Mouse (Mus musculus) embryonic stem cell, embryonic (primary cell): ENCODE measurements around the gene Pias1.

Source experiments
- CTCF ChIA-PET, 4 experiments: fragments of 300-600 bp in 2 of 4; fragments of 350-600 bp in 2 of 4; sonication (Branson Sonifier 250); formaldehyde crosslinking; loops; one replicate each; lab custom pipeline; 2022; ENCODE audit warnings: inconsistent platforms in 2 of 4; lab: Charles Lee
- POLR2A ChIA-PET, 4 experiments: fragments of 300-600 bp in 2 of 4; fragments of 350-600 bp in 2 of 4; sonication (Branson Sonifier 250); formaldehyde crosslinking; loops; one replicate each; lab custom pipeline; 2022; ENCODE audit warnings: antibody characterized with exemption in 4 of 4, inconsistent platforms in 1 of 4; lab: Charles Lee

Gene Pias1

GRCm38 (mm10) chr9:62847694-62848093 is 140.0 kb downstream of the Pias1 start:
- POLR2A ChIA-PET = interaction anchor here (0.6 to 53.0 kb wide), 24 partner anchors 9 to 284 kb away, joined by 3 to 2072 read pairs (median 5); partner anchors contain the start of genes Calml4 (in 2 of the 4), Cln6 (in 2 of the 4) and Fem1b (in 2 of the 4)
- CTCF ChIA-PET = interaction anchor here (0.5 to 2.4 kb wide), 103 partner anchors 9 to 432 kb away, joined by 3 to 37 read pairs (median 4); partner anchors contain the start of genes Calml4 (in 2 of the 4), Cln6 (in 2 of the 4) and Fem1b (in 1 of the 4)

DNA sequence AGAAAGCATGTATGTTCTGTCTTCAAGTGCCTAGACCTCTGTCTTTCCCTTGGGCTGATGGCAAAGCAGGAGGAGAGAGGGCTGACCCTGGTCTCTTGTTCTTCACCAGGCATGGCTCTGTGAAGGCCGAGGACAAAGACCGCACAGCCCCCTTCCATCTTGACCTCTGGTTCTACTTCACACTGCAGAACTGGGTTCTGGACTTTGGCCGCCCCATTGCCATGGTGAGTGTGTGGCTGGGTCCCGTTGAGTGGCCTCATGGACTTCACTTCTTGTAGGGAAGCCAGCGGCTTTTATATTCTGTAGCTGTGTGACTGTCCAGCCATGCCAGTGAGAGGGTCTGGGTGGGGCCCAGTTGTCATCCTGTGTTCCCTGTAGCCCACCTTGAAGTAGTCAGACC is 143.3 kb downstream of the Pias1 start:
- POLR2A ChIA-PET = interaction anchor here in 2 of 4 experiments (1.0 to 53.0 kb wide), 6 partner anchors 8 to 136 kb away, joined by 4 to 2072 read pairs (median 6); partner anchors contain the start of gene Fem1b (in 2 of the 2)
- CTCF ChIA-PET = interaction anchor here in 2 of 4 experiments (0.7 to 1.8 kb wide), 3 partner anchors 50 to 280 kb away, joined by 3 to 6 read pairs (median 3); no protein-coding TSS in a partner anchor

DNA sequence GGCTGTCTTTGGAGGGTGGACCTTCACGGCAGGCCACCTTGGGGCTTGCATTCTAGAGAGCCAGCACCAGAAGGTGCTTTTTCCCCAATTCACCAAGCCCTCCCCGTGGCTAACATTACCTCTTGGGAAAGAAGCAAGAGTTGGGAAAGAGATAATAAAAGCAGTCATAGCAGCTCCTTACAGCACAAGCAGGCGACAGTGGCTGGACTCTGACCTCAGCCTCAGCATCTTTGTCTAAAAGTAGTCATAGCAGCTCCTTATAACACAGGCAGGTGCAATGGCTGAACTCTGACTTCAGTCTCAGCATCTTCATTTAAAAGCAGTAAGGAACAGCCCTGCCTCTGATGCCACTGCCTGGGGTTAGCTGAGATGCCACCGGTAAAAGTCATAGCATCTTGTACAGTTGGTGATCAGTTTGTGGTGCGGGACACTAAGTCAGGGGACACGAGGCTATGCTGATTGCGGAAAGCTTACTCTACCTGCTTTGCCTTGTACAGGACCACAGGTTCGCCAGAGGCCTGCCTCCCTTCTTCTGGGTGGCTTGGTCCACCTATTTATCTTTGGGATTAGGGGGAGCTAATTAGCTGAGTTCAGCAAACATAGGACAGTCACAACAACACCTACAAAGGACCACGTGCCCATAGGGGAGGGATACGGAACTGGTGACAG is 144.2 kb downstream of the Pias1 start:
- CTCF ChIA-PET = interaction anchor here (0.5 to 1.8 kb wide), 8 partner anchors 14 to 281 kb away, joined by 3 to 6 read pairs (median 3); partner anchors contain the start of gene Calml4 (in 1 of the 4)
- POLR2A ChIA-PET = interaction anchor here (1.0 to 53.0 kb wide), 13 partner anchors 9 to 137 kb away, joined by 3 to 2072 read pairs (median 5); partner anchors contain the start of gene Fem1b (in 2 of the 4)

- POLR2A ChIA-PET = interaction anchor here in 3 of 4 experiments (1.0 to 53.0 kb wide), 22 partner anchors 7 to 716 kb away, joined by 3 to 2072 read pairs (median 6); partner anchors contain the start of genes Fem1b (in 3 of the 3) and Glce (in 1 of the 3)
Measured at GRCm38 (mm10) chr9:62839172-62839770, 148.5 kb downstream of the Pias1 start.

GRCm38 (mm10) chr9:62838506-62839171 is 149.1 kb downstream of the Pias1 start, which contains the start of gene Cln6:
Cln6 (plus strand) TSS chr9:62838785.
- POLR2A ChIA-PET = interaction anchor here (0.6 to 53.0 kb wide), 42 partner anchors 8 to 1041 kb away, joined by 3 to 2072 read pairs (median 3); partner anchors contain the start of genes Fem1b (in 3 of the 4) and Glce (in 1 of the 4)
- CTCF ChIA-PET = interaction anchor here (0.5 to 2.4 kb wide), 16 partner anchors 9 to 873 kb away, joined by 3 to 37 read pairs (median 6); partner anchors contain the start of gene Fem1b (in 1 of the 4)

More at GRCm38 (mm10) chr9:62839172-62839770, 148.5 kb downstream of the Pias1 start:
- CTCF ChIA-PET = interaction anchor here in 2 of 4 experiments (0.5 to 2.4 kb wide), 7 partner anchors 8 to 873 kb away, joined by 3 to 37 read pairs (median 10); partner anchors contain the start of gene Fem1b (in 1 of the 2)

DNA sequence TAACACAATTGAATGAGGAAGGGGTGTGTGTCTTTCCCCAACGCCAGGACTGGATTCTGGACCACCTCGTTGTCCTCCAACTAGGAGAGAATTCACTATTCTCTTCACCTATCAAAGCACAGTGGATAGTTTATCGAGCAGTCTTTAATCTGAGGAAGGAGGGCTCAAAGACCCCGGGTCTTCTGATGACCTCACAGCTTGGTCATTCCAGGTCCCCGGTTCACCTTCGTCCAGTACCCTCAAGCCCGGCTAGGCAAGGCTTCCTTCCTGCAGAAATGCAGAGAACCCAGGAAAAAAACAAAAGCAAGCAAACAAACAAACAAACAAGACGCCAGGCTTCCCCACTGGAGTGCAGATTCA is 149.6 kb downstream of the Pias1 start:
- ChIA-PET POLR2A (interaction anchor here (0.6 to 53.0 kb wide), 42 partner anchors 8 to 1041 kb away, joined by 3 to 2072 read pairs (median 3); partner anchors contain the start of genes Fem1b (in 3 of the 4) and Glce (in 1 of the 4)), CTCF (interaction anchor here (0.6 to 2.4 kb wide), 14 partner anchors 9 to 287 kb away, joined by 3 to 37 read pairs (median 6); partner anchors contain the start of gene Fem1b (in 1 of the 4))

GRCm38 (mm10) chr9:62837611-62838010 is 150.1 kb downstream of the Pias1 start:
- POLR2A ChIA-PET = interaction anchor here (0.6 to 53.0 kb wide), 21 partner anchors 9 to 310 kb away, joined by 3 to 2072 read pairs (median 4); partner anchors contain the start of gene Fem1b (in 3 of the 4)
- CTCF ChIA-PET = interaction anchor here (0.5 to 2.4 kb wide), 13 partner anchors 9 to 286 kb away, joined by 3 to 37 read pairs (median 7); partner anchors contain the start of gene Fem1b (in 1 of the 4)

DNA sequence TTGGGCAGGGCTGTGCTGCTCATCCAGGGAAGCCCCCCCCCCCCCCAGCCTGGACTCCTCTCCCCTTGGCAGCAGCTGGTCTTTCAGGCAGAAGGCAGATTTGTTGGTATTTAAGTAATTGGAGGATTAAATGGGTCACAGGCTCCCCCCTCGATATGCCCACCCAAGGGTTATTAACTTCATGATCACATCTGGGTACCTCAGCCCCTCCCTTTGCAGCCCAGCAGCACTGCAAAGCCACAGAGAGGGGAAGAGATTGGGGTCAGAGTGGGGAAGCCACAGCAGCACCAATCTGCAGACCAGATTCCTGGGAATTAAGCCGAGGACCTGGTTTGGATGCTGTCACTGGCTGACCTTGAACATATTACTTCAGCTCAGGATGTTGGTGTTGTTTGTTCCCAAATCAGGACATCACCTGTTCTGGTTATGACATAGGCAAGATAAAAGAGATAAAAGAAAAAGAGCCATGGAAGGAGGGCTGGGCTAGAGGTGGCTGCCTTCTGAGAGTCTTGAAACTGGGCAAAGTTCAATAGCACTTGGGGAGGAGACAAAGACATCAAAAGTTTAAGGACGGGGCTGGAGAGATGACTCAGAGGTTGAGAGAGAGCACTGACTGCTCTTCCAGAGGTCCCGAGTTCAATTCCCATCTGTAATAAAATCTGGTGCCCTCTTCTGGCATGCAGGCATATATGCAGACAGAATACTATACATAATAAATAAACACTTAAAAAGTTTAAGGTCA is 151.8 kb downstream of the Pias1 start:
- ChIA-PET POLR2A (interaction anchor here (0.5 to 53.0 kb wide), 10 partner anchors 8 to 514 kb away, joined by 3 to 2072 read pairs (median 6); partner anchors contain the start of gene Fem1b (in 2 of the 4)), CTCF (interaction anchor here in 2 of 4 experiments (0.5 to 1.8 kb wide), 5 partner anchors 10 to 1279 kb away, joined by 3 to 8 read pairs (median 3); no protein-coding TSS in a partner anchor)

DNA sequence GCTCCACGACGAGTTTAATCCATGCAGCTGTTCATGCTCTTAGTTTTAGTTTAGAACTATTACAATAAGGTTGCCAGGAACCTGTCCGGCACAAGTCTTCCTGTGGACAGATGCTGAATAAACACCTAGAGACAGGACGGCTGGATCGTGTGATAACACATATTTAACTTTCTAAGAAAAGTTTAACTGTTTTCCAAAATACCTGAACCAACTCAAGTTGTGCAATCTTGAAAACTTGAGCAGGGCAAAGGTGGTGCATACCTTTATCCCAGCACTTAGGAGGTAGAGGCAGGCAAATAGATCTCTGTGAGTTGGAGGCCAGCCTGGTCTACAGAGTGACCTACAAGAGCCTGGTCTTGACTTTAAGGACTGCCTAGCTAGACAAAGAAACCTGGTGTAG is 152.8 kb downstream of the Pias1 start:
- POLR2A ChIA-PET = interaction anchor here in 3 of 4 experiments (0.6 to 53.0 kb wide), 7 partner anchors 9 to 391 kb away, joined by 3 to 2072 read pairs (median 7); partner anchors contain the start of gene Fem1b (in 2 of the 3)
- CTCF ChIA-PET = interaction anchor here in 1 of 4 experiments (1.8 kb wide), 1 partner anchor 13 kb away, joined by 7 read pairs; no protein-coding TSS in a partner anchor

GRCm38 (mm10) chr9:62829877-62830276 is 157.8 kb downstream of the Pias1 start:
- ChIA-PET CTCF (interaction anchor here in 2 of 4 experiments (0.6 to 2.8 kb wide), 2 partner anchors 12 to 222 kb away, joined by 13 to 67 read pairs; no protein-coding TSS in a partner anchor), POLR2A (interaction anchor here (0.6 to 59.5 kb wide), 20 partner anchors 6 to 973 kb away, joined by 3 to 2072 read pairs (median 6); partner anchors contain the start of genes Fem1b (in 4 of the 4) and Cln6 (in 2 of the 4))

- ChIA-PET POLR2A (interaction anchor here (0.5 to 59.5 kb wide), 66 partner anchors 4 to 1637 kb away, joined by 3 to 2072 read pairs (median 4); partner anchors contain the start of genes Cln6 (in 3 of the 4), Fem1b (in 3 of the 4), Glce (in 2 of the 4) and Calml4 (in 1 of the 4)), CTCF (interaction anchor here (0.6 to 2.8 kb wide), 70 partner anchors 8 to 1047 kb away, joined by 3 to 67 read pairs (median 5); partner anchors contain the start of genes Fem1b (in 3 of the 4) and Cln6 (in 2 of the 4))
Measured at GRCm38 (mm10) chr9:62828662-62829086, 159.1 kb downstream of the Pias1 start.
